Mouse (Mus musculus) lung, postnatal 0 days (tissue): ENCODE results near the gene Hist1h2br.

ENCODE experiments used
- CTCF ChIP-seq: IDR thresholded peaks from 2 replicates; pipeline ENCODE4 v1.5.1; 2016; ENCODE audit warnings: antibody characterized with exemption, mild to moderate bottlenecking
- EP300 ChIP-seq: IDR thresholded peaks from 2 replicates; pipeline ENCODE4 v1.6.1; 2016; ENCODE audit warnings: antibody characterized with exemption, mild to moderate bottlenecking, control low read depth

DNA sequence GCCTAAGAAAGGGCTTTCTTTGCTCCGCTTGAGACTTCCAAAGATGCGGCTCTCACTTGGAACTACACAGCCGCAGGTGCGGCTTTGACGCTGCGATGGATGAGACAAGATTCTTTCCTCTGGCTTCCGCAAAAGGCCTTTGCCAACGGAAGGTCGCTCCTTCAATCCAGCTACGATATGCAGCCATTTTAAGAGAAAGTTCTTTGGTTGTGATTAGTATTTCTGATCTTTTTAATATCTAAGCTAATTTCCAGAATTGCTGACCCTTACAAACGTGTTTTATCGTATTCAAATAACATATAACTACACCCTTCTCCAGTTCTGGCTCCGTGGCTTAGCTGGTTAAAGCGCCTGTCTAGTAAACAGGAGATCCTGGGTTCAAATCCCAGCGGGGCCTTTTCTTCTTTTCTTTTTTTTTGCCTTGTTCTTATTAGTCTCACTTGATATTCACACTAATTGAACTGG, 22.2 kb downstream of the Hist1h2br start:
- TF ChIP-seq CTCF (no peak), EP300 (no peak)
